Mouse (Mus musculus): Measurements from ENCODE around the gene Tmprss7.

The Tmprss7 gene

DNA sequence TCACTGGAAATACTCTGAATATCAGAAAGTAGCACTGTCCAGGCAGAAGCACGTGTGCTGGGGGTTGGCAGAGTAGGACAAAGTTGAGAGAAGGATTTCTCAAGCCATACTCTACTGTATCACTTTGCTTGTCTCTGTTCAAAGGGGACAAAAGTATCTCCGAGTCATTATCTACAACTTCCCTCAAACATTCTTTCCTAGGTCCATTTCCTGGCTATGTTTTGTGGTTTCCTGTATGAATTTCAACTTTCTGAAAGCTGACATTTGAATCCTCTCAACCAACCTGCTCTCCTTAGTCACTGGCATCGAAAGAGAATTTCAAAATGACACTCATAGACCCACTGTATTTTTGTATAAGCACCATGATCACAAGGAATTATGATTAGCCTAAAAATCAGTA, 25.3 kb downstream of the Tmprss7 start:
- Histone ChIP-seq H3K9me3 (ENCODE audit: low read length) (no peaks in the 10 kb centered on the region), H3K36me3 (ENCODE audit: insufficient read depth, low read length) (no peaks in the 10 kb centered on the region), H3K4me1 (replicated peaks; ENCODE audit: low read depth, low read length) (no peaks in the 10 kb centered on the region), H3K4me3 (replicated peaks; ENCODE audit: low read length) (no peak overlapping the region), H3K27me3 (ENCODE audit: insufficient read depth, low read length) (no peaks in the 10 kb centered on the region)
- no peak for TF ChIP-seq NANOG (IDR thresholded peaks at IDR 0.05; ENCODE audit: borderline replicate concordance, low read length)
- TF ChIP-seq CTCF (conservative IDR thresholded peaks at IDR 0.05; ENCODE audit: low read length) = no peak
- no peak for TF ChIP-seq POU5F1 (IDR thresholded peaks at IDR 0.05; ENCODE audit: borderline replicate concordance, low read length)

DNA sequence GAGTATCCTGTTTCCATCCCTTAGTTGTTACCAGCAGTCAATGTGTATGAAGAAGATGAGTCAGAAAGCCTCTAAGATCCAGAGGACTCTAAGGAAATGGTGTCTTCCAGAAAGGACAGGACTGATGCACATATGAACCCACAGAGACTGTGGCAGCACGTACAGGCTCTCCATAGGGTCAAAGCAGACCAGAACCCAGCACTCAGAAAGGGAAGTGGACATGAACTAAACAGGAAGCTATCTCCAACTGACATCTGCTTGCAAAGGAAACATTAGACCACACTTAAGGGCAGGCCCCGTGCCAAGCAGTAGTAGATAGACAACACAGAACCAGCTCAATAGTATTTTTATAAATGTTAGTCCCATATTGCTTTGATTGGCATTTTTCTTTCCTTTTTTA, 27.3 kb downstream of the Tmprss7 start:
- TF ChIP-seq CTCF (conservative IDR thresholded peaks at IDR 0.05; ENCODE audit: low read length) = no peak
- Histone ChIP-seq H3K27me3 (ENCODE audit: insufficient read depth, low read length) (no peaks in the 10 kb centered on the region), H3K4me1 (replicated peaks; ENCODE audit: low read depth, low read length) (no peaks in the 10 kb centered on the region), H3K4me3 (replicated peaks; ENCODE audit: low read length) (no peak overlapping the region), H3K9me3 (ENCODE audit: low read length) (no peaks in the 10 kb centered on the region), H3K36me3 (ENCODE audit: insufficient read depth, low read length) (no peaks in the 10 kb centered on the region)

DNA sequence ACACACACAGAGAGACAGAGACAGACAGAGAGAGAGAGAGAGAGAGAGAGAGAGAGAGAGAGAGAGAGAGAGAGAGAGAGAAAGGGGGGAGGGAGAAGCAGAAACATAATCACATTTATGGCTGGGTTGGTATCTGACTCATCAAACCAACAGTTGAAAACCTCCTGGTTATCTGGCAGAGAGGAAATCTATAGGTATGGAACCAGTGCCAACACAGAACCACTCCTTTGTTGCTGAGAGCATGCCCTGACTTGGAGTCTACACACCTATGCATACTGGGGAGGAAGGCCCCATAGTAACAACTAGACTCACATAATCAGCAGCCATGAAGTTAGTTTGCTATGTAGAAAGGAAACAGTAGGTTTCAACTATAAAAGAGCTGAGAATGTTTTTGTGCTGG, 31.1 kb downstream of the Tmprss7 start:
- H3K36me3 ChIP-seq (ENCODE audit: insufficient read depth, low read length) = no peaks in the 10 kb centered on the region
- H3K4me3 ChIP-seq (replicated peaks; ENCODE audit: low read length) = no peak overlapping the region
- no peaks in the 10 kb centered on the region for H3K27me3 ChIP-seq (ENCODE audit: insufficient read depth, low read length)
- H3K4me1 ChIP-seq (replicated peaks; ENCODE audit: low read depth, low read length) = no peaks in the 10 kb centered on the region
- TF ChIP-seq POU5F1 (IDR thresholded peaks at IDR 0.05; ENCODE audit: borderline replicate concordance, low read length) = no peak
- no peak for TF ChIP-seq CTCF (conservative IDR thresholded peaks at IDR 0.05; ENCODE audit: low read length)
- TF ChIP-seq NANOG (IDR thresholded peaks at IDR 0.05; ENCODE audit: borderline replicate concordance, low read length) = no peak
- H3K9me3 ChIP-seq (ENCODE audit: low read length) = peaks cover 5% of the 10 kb centered on the region; the same call in 1 of the 2 replicates

DNA sequence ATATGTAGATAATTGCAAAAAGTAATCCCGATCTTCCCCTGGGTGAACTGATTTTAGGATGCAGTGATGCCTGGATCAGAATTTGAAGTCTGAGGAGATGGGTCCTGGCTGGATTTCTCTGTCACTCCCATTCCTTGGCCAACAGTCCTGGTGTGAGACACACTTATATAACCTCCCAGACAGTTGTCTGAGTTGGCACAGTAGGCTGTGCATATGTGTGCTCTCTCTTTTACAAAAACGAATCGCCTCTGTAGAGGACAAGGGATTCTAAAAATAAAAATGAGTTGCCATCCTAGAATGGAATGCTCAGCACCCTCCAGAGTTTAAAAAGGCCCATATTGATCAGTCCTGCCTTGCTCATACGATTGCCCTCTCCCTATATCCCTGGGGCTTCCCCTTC, 33.9 kb downstream of the Tmprss7 start:
- Histone ChIP-seq H3K4me3 (replicated peaks; ENCODE audit: low read length) (no peak overlapping the region), H3K36me3 (ENCODE audit: insufficient read depth, low read length) (no peaks in the 10 kb centered on the region), H3K27me3 (ENCODE audit: insufficient read depth, low read length) (peaks cover 3% of the 10 kb centered on the region; the same call in 1 of the 2 replicates), H3K9me3 (ENCODE audit: low read length) (peaks cover 5% of the 10 kb centered on the region; the same call in 1 of the 2 replicates), H3K4me1 (replicated peaks; ENCODE audit: low read depth, low read length) (peaks cover 4% of the 10 kb centered on the region)
- TF ChIP-seq POU5F1 (IDR thresholded peaks at IDR 0.05; ENCODE audit: borderline replicate concordance, low read length) (no peak), CTCF (conservative IDR thresholded peaks at IDR 0.05; ENCODE audit: low read length) (no peak), NANOG (IDR thresholded peaks at IDR 0.05; ENCODE audit: borderline replicate concordance, low read length) (no peak)

DNA sequence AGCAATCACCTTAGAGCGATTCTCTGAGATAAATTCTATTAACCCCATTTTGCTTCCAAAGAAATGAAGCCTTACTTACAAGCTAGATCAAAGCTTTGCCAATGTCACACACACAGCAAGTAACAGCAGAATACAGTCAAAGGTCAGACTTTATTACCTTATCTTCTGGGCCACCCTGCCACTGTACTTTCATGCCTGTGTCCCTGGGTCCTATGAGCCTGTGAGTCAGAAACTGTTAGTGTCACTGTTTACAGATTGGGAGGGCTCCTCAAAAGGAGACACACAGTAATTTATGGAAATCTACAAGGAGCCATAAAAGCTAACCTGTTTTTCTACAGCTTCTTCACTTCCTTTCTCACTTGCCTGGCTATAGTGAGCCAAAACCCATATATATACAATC, 35.2 kb downstream of the Tmprss7 start:
- Histone ChIP-seq H3K4me3 (replicated peaks; ENCODE audit: low read length) (no peak overlapping the region), H3K36me3 (ENCODE audit: insufficient read depth, low read length) (no peaks in the 10 kb centered on the region), H3K4me1 (replicated peaks; ENCODE audit: low read depth, low read length) (peaks cover 17% of the 10 kb centered on the region), H3K9me3 (ENCODE audit: low read length) (peaks cover 5% of the 10 kb centered on the region; the same call in 1 of the 2 replicates), H3K27me3 (ENCODE audit: insufficient read depth, low read length) (peaks cover 14% of the 10 kb centered on the region)
- TF ChIP-seq CTCF (conservative IDR thresholded peaks at IDR 0.05; ENCODE audit: low read length) = no peak

DNA sequence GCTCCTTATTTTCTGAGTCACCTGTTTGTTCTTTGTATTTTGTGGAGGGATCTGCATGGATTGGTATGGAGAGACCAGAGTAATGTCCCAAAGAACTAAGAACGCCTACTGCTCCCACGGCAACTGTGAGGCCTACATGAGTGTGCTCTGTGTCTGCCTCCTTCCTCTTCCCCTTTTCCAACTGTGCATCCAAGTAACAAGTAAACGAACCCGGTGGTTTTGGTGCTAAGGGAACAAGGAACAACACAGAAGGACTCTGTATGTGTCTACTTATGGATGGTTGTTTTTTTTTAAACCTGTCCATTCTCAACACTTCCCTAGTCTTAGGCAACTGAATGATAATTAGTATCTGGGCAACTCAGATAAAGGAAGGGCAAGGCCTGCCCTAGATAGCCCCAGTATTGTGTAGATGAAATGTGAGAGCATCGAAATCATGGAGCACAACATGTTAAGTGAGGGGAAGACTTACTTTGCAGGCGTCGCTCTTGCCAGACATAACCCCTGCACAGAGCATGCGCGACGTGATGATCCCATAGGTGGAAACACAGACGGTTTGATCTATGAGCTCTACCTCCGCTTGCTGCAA, 35.8 kb downstream of the Tmprss7 start:
- H3K36me3 ChIP-seq (ENCODE audit: insufficient read depth, low read length) = no peaks in the 10 kb centered on the region
- peaks cover 19% of the 10 kb centered on the region for H3K4me1 ChIP-seq (replicated peaks; ENCODE audit: low read depth, low read length)
- TF ChIP-seq POU5F1 (IDR thresholded peaks at IDR 0.05; ENCODE audit: borderline replicate concordance, low read length) (no peak), CTCF (conservative IDR thresholded peaks at IDR 0.05; ENCODE audit: low read length) (no peak), NANOG (IDR thresholded peaks at IDR 0.05; ENCODE audit: borderline replicate concordance, low read length) (no peak)
- peaks cover 20% of the 10 kb centered on the region for H3K27me3 ChIP-seq (ENCODE audit: insufficient read depth, low read length)
- no peak overlapping the region for H3K4me3 ChIP-seq (replicated peaks; ENCODE audit: low read length)
- H3K9me3 ChIP-seq (ENCODE audit: low read length) = peaks cover 5% of the 10 kb centered on the region; the same call in 1 of the 2 replicates

DNA sequence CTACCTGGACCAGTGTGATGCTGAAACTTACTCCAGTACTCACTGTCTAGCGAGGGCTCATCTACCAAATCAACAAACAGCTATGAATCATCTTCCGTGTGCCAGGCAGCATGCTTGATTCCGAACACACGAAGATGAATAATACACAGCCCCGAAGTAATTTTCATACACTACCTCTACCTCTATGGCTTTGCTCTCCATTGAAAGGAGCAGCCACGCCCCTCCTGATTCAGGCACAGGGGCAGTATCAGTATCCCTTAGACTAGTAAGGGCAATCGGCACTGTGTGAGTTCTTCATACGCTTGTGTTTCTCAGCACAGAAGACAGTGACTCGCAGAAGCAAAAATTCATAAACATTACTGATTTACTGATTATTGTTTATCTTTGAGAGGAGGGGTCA, 39.0 kb downstream of the Tmprss7 start:
- Histone ChIP-seq H3K4me1 (replicated peaks; ENCODE audit: low read depth, low read length) (peaks cover 19% of the 10 kb centered on the region), H3K36me3 (ENCODE audit: insufficient read depth, low read length) (no peaks in the 10 kb centered on the region), H3K9me3 (ENCODE audit: low read length) (no peaks in the 10 kb centered on the region), H3K27me3 (ENCODE audit: insufficient read depth, low read length) (peaks cover 31% of the 10 kb centered on the region), H3K4me3 (replicated peaks; ENCODE audit: low read length) (no peak overlapping the region; the same call in 1 of the 2 replicates)
- TF ChIP-seq POU5F1 (IDR thresholded peaks at IDR 0.05; ENCODE audit: borderline replicate concordance, low read length) (no peak), CTCF (conservative IDR thresholded peaks at IDR 0.05; ENCODE audit: low read length) (no peak), NANOG (IDR thresholded peaks at IDR 0.05; ENCODE audit: borderline replicate concordance, low read length) (no peak)

DNA sequence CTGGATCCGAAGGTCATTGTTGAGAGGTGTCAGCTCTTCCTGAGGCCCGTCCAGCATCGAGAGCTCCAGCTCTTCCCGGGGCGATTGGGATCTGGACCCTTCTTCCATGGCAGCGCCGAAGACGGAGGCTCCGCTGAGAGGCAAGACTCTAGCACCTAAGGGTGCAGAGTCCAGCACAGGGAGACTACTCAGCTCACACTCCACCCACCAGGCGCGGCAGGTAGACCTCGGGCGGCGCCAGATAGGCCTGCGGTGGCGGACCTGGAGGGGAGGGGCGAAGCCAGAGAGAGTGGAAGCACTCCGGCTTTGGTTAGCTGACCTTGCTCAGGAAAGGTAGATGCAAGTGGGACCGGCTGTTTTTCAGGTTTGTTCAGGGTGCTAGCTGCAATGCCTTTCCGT, 39.5 kb downstream of the Tmprss7 start, which contains the start of gene BC016579:
Gene BC016579 (minus strand): TSS at position 135 of the 399 bp plus-strand sequence.
- TF ChIP-seq POU5F1 (IDR thresholded peaks at IDR 0.05; ENCODE audit: borderline replicate concordance, low read length) = no peak
- no peak for TF ChIP-seq CTCF (conservative IDR thresholded peaks at IDR 0.05; ENCODE audit: low read length)
- no peak for TF ChIP-seq NANOG (IDR thresholded peaks at IDR 0.05; ENCODE audit: borderline replicate concordance, low read length)
- Histone ChIP-seq H3K36me3 (ENCODE audit: insufficient read depth, low read length) (no peaks in the 10 kb centered on the region), H3K9me3 (ENCODE audit: low read length) (no peaks in the 10 kb centered on the region), H3K27me3 (ENCODE audit: insufficient read depth, low read length) (peaks cover 31% of the 10 kb centered on the region), H3K4me1 (replicated peaks; ENCODE audit: low read depth, low read length) (peaks cover 19% of the 10 kb centered on the region), H3K4me3 (replicated peaks; ENCODE audit: low read length) (peak within 1 kb of the TSS; percentile 77)
